Mouse (Mus musculus) T-helper 2 cell (primary cell): ENCODE results near the gene Armc5.

Source experiments
- in situ Hi-C: fragments of 300-600 bp; cut with MboI, MseI; formaldehyde crosslinking; loops from one replicate; pipeline ENCODE4 v1.15.1; 2025; ENCODE audit warnings: high pct_unique_total_duplicates

The Armc5 gene

GRCm38 (mm10) chr7:128285060-128285459 is 47.9 kb downstream of the Armc5 start:
- in situ Hi-C loops: no loop called here

GRCm38 (mm10) chr7:128288923-128289544 is 51.9 kb downstream of the Armc5 start:
- in situ Hi-C loops: no loop called here
